Mouse (Mus musculus): ENCODE data around the gene Prkaca. TPM values are rescaled to one million over a fixed set of nuclear protein-coding genes. Genes with fewer than 3 reads are reported as not detected.

Gene Prkaca
- polyA plus RNA-seq, 1 experiment from 2014 or later, result 171 TPM

DNA sequence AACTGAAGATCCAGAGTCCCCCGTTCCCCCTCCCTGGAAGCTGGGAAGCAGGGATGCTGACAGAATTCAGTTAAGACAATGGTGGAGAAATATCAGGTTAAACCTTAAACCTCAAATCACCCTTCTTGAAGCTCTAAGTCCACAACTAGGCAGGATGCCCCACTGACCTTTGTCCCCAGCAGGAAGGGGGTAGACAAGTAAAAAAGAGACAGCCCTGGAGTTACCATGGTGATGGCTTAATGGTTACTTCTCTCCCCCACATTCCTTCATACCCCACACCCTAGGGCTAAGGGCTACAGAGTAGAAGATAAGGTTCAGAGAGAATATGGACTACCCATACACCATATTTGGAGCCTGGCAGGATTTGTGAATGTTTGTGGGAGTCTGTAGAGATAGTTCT lies 50.8 kb downstream of the Prkaca start:
- Histone ChIP-seq H3K27ac (ENCODE audit: low read depth, low read length) (no peak overlapping the region), H3K4me1 (replicated peaks; ENCODE audit: control insufficient read depth, insufficient read depth, low read length) (0 out of 2 replicates have a peak, but pooled peaks cover 3% of the 10 kb centered on the region), H3K27me3 (ENCODE audit: control insufficient read depth, insufficient read depth, low read length) (peaks cover 25% of the 10 kb centered on the region), H3K4me3 (ENCODE audit: low read depth, low read length) (no peak overlapping the region), H3K36me3 (ENCODE audit: control insufficient read depth, insufficient read depth, low read length) (no peaks in the 10 kb centered on the region), H3K9ac (ENCODE audit: low read length) (no peak overlapping the region), H3K4me2 (ENCODE audit: low read depth, low read length, severe bottlenecking) (no peak overlapping the region), H3K9me3 (ENCODE audit: control insufficient read depth, low read length) (no peaks in the 10 kb centered on the region)
- no peak for DNase-seq (ENCODE audit: low spot score)
- WGBS, result 72% methylated on average over 1 of the region's 1 CpGs
- no peak for ATAC-seq (replicated peaks; ENCODE audit: low FRiP score)

DNA sequence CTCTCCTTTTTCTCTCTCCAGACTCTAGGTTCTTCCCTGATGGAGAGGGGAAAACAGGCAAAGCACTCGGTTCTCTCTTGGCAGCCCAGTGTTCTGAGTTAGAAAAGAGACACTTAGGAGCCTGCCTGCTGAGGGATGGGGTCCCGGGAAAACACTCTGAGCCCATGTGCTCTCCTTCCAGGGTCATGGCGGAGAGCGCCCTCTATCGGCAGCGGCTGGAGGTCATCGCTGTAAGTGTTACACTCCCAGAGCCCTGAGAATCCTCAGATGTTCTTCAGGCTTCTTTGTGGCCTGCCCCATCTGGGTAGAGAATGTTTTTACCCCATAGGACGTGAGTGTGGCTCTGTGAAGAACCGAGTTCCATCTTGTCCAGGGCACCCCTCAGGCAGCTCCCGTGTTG lies 51.4 kb downstream of the Prkaca start:
- Histone ChIP-seq H3K27me3 (ENCODE audit: control insufficient read depth, insufficient read depth, low read length) (peaks cover 25% of the 10 kb centered on the region), H3K9me3 (ENCODE audit: control insufficient read depth, low read length) (no peaks in the 10 kb centered on the region), H3K9ac (ENCODE audit: low read length) (no peak overlapping the region), H3K36me3 (ENCODE audit: control insufficient read depth, insufficient read depth, low read length) (no peaks in the 10 kb centered on the region), H3K27ac (ENCODE audit: low read depth, low read length) (no peak overlapping the region), H3K4me1 (replicated peaks; ENCODE audit: control insufficient read depth, insufficient read depth, low read length) (0 out of 2 replicates have a peak, but pooled peaks cover 3% of the 10 kb centered on the region), H3K4me2 (ENCODE audit: low read depth, low read length, severe bottlenecking) (no peak overlapping the region), H3K4me3 (ENCODE audit: low read depth, low read length) (no peak overlapping the region)
- DNase-seq (ENCODE audit: low spot score) (peak; percentile 85), ATAC-seq (replicated peaks; ENCODE audit: low FRiP score) (no peak)
- 11% methylated on average over 10 of the region's 10 CpGs for WGBS

DNA sequence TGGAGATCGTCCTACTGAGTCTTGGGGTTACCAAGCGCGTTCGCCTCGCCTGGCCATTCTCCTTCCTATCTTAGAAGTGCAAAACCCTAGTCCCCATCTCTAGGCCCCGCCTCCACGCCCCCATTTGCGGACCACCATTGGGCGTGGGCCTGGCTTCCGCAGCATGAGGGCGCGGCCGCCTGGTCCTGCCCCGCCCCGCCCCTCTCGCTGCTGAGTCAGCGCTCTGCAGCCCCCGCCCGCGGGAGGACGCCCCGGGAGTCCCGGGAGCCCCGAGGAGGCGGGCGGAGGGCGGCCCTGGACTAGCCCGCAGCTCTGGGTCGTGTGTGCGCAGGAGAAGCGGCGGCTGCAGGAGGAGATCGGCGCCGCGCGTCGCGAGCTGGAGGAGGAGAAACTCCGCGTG lies 53.1 kb downstream of the Prkaca start:
- Histone ChIP-seq H3K27ac (ENCODE audit: low read depth, low read length) (no peak overlapping the region), H3K4me2 (ENCODE audit: low read depth, low read length, severe bottlenecking) (peak overlapping the region; percentile 61), H3K9me3 (ENCODE audit: control insufficient read depth, low read length) (no peaks in the 10 kb centered on the region), H3K36me3 (ENCODE audit: control insufficient read depth, insufficient read depth, low read length) (no peaks in the 10 kb centered on the region), H3K27me3 (ENCODE audit: control insufficient read depth, insufficient read depth, low read length) (peaks cover 22% of the 10 kb centered on the region), H3K4me1 (replicated peaks; ENCODE audit: control insufficient read depth, insufficient read depth, low read length) (0 out of 2 replicates have a peak, but pooled peaks cover 3% of the 10 kb centered on the region), H3K9ac (ENCODE audit: low read length) (peak overlapping the region; percentile 41; the same call in 1 of the 2 replicates), H3K4me3 (ENCODE audit: low read depth, low read length) (peak overlapping the region; percentile 34)
- ATAC-seq (replicated peaks; ENCODE audit: low FRiP score) (peak; percentile 80), DNase-seq (ENCODE audit: low spot score) (peak; percentile 86)
- 1% methylated on average over 41 of the region's 41 CpGs for WGBS

DNA sequence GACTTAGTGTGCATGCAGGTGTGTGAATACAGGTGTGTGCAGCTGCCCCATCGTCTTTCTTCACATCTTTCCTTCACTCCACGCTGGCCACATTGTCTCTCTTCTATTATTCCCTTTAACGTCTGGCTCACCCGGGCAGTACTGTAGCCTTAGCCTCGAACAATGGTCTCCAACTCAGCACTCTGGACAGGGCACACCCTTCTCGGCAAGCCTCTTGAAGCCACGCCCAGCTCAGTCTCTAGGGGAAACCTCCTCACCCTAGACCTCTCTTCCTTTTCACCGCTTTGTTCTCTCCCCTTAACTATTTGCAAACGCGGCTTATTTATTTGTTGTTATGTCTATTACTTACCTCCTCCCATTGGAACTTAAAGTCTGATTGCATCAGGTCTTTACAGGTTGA lies 54.7 kb downstream of the Prkaca start:
- 15% methylated on average over 10 of the region's 10 CpGs for WGBS
- H3K27ac ChIP-seq (ENCODE audit: low read depth, low read length), result no peak overlapping the region
- H3K4me1 ChIP-seq (replicated peaks; ENCODE audit: control insufficient read depth, insufficient read depth, low read length), result no peaks in the 10 kb centered on the region
- H3K27me3 ChIP-seq (ENCODE audit: control insufficient read depth, insufficient read depth, low read length), result peaks cover 16% of the 10 kb centered on the region
- no peaks in the 10 kb centered on the region for H3K36me3 ChIP-seq (ENCODE audit: control insufficient read depth, insufficient read depth, low read length)
- H3K9ac ChIP-seq (ENCODE audit: low read length), result no peak overlapping the region
- H3K4me3 ChIP-seq (ENCODE audit: low read depth, low read length), result no peak overlapping the region
- no peak for ATAC-seq (replicated peaks; ENCODE audit: low FRiP score)
- H3K9me3 ChIP-seq (ENCODE audit: control insufficient read depth, low read length), result no peaks in the 10 kb centered on the region
- peak; percentile 46 for DNase-seq (ENCODE audit: low spot score)
- H3K4me2 ChIP-seq (ENCODE audit: low read depth, low read length, severe bottlenecking), result no peak overlapping the region

DNA sequence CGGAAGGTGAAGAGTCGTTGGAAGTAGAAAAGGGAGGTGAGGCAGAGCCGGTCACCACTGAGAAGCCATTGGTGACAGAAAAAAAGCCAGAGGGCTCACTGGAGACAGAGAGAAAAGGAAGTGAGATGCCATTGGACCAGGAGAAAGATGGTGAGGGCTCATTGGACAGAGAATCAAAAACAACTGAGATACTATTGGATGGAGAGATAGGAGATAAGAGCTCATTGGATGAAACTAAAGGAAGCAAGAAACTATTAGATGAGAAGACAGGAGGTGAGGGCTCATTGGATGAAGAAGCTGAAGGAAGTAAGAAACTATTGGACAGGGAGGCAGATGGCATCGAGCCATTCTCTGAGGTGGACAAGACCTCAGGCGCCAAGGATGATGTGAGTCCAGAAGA lies 56.5 kb downstream of the Prkaca start:
- no peak overlapping the region for H3K9ac ChIP-seq (ENCODE audit: low read length)
- no peak overlapping the region for H3K4me2 ChIP-seq (ENCODE audit: low read depth, low read length, severe bottlenecking)
- WGBS, result 93% methylated on average over 5 of the region's 5 CpGs
- H3K9me3 ChIP-seq (ENCODE audit: control insufficient read depth, low read length), result no peaks in the 10 kb centered on the region
- H3K27ac ChIP-seq (ENCODE audit: low read depth, low read length), result no peak overlapping the region
- H3K4me3 ChIP-seq (ENCODE audit: low read depth, low read length), result no peak overlapping the region
- no peaks in the 10 kb centered on the region for H3K4me1 ChIP-seq (replicated peaks; ENCODE audit: control insufficient read depth, insufficient read depth, low read length)
- DNase-seq (ENCODE audit: low spot score) (no peak), ATAC-seq (replicated peaks; ENCODE audit: low FRiP score) (no peak)
- H3K27me3 ChIP-seq (ENCODE audit: control insufficient read depth, insufficient read depth, low read length), result peaks cover 16% of the 10 kb centered on the region
- no peaks in the 10 kb centered on the region for H3K36me3 ChIP-seq (ENCODE audit: control insufficient read depth, insufficient read depth, low read length)

DNA sequence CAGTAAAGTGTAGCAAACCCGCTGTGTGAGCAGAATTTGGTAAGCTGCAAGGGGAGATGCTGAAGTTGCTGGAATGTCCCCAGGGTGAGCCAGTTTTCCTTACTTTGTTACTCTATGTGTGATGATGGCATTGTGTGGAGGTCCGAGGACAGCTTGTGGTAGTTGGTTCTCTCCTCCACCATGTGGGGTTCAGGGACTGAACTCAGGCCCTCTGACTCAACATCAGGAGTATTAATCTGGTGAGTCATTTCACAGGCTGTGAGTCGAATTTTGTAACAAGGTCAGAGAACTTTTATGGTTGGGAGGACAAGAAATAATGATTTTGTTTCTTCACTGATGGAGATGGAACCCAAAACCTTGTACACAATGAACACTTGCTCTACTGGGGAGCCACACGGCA lies 60.0 kb downstream of the Prkaca start:
- Histone ChIP-seq H3K9me3 (ENCODE audit: control insufficient read depth, low read length) (no peaks in the 10 kb centered on the region), H3K27ac (ENCODE audit: low read depth, low read length) (no peak overlapping the region), H3K36me3 (ENCODE audit: control insufficient read depth, insufficient read depth, low read length) (no peaks in the 10 kb centered on the region), H3K9ac (ENCODE audit: low read length) (no peak overlapping the region), H3K27me3 (ENCODE audit: control insufficient read depth, insufficient read depth, low read length) (peaks cover 5% of the 10 kb centered on the region), H3K4me3 (ENCODE audit: low read depth, low read length) (no peak overlapping the region), H3K4me1 (replicated peaks; ENCODE audit: control insufficient read depth, insufficient read depth, low read length) (no peaks in the 10 kb centered on the region), H3K4me2 (ENCODE audit: low read depth, low read length, severe bottlenecking) (no peak overlapping the region)
- no peak for DNase-seq (ENCODE audit: low spot score)
- 79% methylated on average over 4 of the region's 4 CpGs for WGBS
- ATAC-seq (replicated peaks; ENCODE audit: low FRiP score), result no peak

DNA sequence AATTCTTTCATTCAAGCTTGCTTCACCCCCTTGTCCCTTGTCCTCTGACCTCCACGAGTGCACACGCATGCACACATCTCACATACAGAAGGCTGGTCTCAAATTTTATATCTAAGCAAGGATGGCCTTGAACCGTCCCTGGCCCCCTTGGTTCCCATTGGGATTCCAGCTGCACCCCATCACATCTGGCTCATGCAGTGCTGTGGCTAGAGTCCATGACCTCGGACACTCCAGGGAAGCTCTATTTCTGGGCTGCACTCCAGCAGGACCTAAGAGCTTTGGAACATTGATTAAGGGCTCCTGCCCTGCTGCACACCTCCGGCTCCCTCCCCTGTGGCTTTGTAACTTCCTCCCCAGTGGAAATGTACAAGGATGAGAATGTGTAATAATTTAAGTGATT lies 65.2 kb downstream of the Prkaca start:
- Histone ChIP-seq H3K27me3 (ENCODE audit: control insufficient read depth, insufficient read depth, low read length) (peaks cover 20% of the 10 kb centered on the region), H3K36me3 (ENCODE audit: control insufficient read depth, insufficient read depth, low read length) (no peaks in the 10 kb centered on the region), H3K9ac (ENCODE audit: low read length) (no peak overlapping the region), H3K4me2 (ENCODE audit: low read depth, low read length, severe bottlenecking) (no peak overlapping the region), H3K4me3 (ENCODE audit: low read depth, low read length) (no peak overlapping the region), H3K4me1 (replicated peaks; ENCODE audit: control insufficient read depth, insufficient read depth, low read length) (0 out of 2 replicates have a peak, but pooled peaks cover 8% of the 10 kb centered on the region), H3K27ac (ENCODE audit: low read depth, low read length) (no peak overlapping the region), H3K9me3 (ENCODE audit: control insufficient read depth, low read length) (no peaks in the 10 kb centered on the region)
- DNase-seq (ENCODE audit: low spot score) (no peak), ATAC-seq (replicated peaks; ENCODE audit: low FRiP score) (no peak)
- 88% methylated on average over 5 of the region's 5 CpGs for WGBS

DNA sequence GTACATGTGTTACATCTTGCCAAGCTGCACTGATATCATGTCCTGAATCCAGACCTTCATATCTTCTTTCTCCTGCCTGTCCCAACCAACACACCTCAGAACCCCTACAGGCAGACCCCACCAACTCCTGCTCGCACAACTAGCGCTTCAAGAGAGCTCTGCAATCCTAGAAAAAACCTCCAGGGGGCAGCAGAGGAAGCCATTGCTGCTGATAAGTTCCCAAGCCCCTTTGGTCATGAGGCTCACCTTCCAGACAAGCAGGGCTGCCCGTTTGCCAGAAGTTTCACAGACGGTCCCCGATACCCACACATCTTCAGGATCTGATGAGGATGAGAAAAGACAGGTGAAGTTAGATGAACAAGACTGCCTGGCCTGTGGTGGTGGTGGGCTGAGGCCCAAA lies 66.3 kb downstream of the Prkaca start:
- Histone ChIP-seq H3K27ac (ENCODE audit: low read depth, low read length) (no peak overlapping the region), H3K9ac (ENCODE audit: low read length) (no peak overlapping the region), H3K27me3 (ENCODE audit: control insufficient read depth, insufficient read depth, low read length) (peaks cover 30% of the 10 kb centered on the region), H3K4me1 (replicated peaks; ENCODE audit: control insufficient read depth, insufficient read depth, low read length) (0 out of 2 replicates have a peak, but pooled peaks cover 8% of the 10 kb centered on the region), H3K4me3 (ENCODE audit: low read depth, low read length) (no peak overlapping the region), H3K36me3 (ENCODE audit: control insufficient read depth, insufficient read depth, low read length) (no peaks in the 10 kb centered on the region), H3K9me3 (ENCODE audit: control insufficient read depth, low read length) (no peaks in the 10 kb centered on the region), H3K4me2 (ENCODE audit: low read depth, low read length, severe bottlenecking) (no peak overlapping the region)
- ATAC-seq (replicated peaks; ENCODE audit: low FRiP score) (peak; percentile 30; the same call in 1 of the 2 replicates), DNase-seq (ENCODE audit: low spot score) (peak; percentile 91)
- 9% methylated on average over 5 of the region's 5 CpGs for WGBS
